Mouse (Mus musculus) midbrain, embryonic 14.5 days (tissue): ENCODE data around the gene Pkmyt1. TPM values are rescaled to one million over a fixed set of nuclear protein-coding genes. Genes with fewer than 3 reads are reported as not detected.
"Not testable (repeated sequence)": the region's sequence is repeated elsewhere in the genome, so short reads cannot be mapped to it uniquely, and the experiment has no call there.

Source experiments
- ATAC-seq: fragments of 200-750 bp; cut with Nextera tagmentation; 2 replicates; pipeline ENCODE4 v1.8.0; 2017; ENCODE audit warnings: moderate number of reproducible peaks, moderate library complexity; ENCODE audit not compliant: low FRiP score, low TSS enrichment
- DNase-seq: peaks from one replicate; pipeline ENCODE4 v3.0.0-alpha.2; 2015
- H3K27ac ChIP-seq: fragments of 300-500 bp; sonication (generic); replicated peaks from 2 replicates; pipeline ENCODE4 v1.5.1; 2014; ENCODE audit warnings: mild to moderate bottlenecking, low read depth, low read length, moderate library complexity
- H3K27me3 ChIP-seq: fragments of 300-500 bp; sonication (generic); 2 replicates; pipeline ENCODE4 v1.6.1; 2014; ENCODE audit warnings: low read length, control low read depth, mixed read lengths; ENCODE audit not compliant: control insufficient read depth, insufficient read depth
- H3K36me3 ChIP-seq: fragments of 300-500 bp; sonication (generic); 2 replicates; pipeline ENCODE4 v1.6.1; 2014; ENCODE audit warnings: low read length, control low read depth; ENCODE audit not compliant: control insufficient read depth, insufficient read depth
- H3K4me1 ChIP-seq: fragments of 300-500 bp; sonication (generic); 2 replicates; pipeline ENCODE4 v1.6.1; 2014; ENCODE audit warnings: mild to moderate bottlenecking, antibody characterized with exemption, low read length, control low read depth; ENCODE audit not compliant: control insufficient read depth, insufficient read depth
- H3K4me2 ChIP-seq: fragments of 300-500 bp; sonication (generic); 2 replicates; pipeline ENCODE4 v1.6.1; 2014; ENCODE audit warnings: mild to moderate bottlenecking, low read length, moderate library complexity
- H3K4me3 ChIP-seq: fragments of 300-500 bp; sonication (generic); replicated peaks from 2 replicates; pipeline ENCODE4 v1.5.1; 2014; ENCODE audit warnings: low read depth, low read length
- H3K9ac ChIP-seq: fragments of 300-500 bp; sonication (generic); replicated peaks from 2 replicates; pipeline ENCODE4 v1.6.1; 2014; ENCODE audit warnings: mild to moderate bottlenecking, low read length, moderate library complexity
- H3K9me3 ChIP-seq: fragments of 300-500 bp; sonication (generic); 2 replicates; pipeline ENCODE4 v1.6.1; 2016; ENCODE audit warnings: low read length, control low read depth, mixed read lengths; ENCODE audit not compliant: control insufficient read depth
- WGBS: fragments of 180-500 bp; shearing (Covaris S2); extraction: QIAGEN DNeasy Blood & Tissue Kit; methylation state at CpG from one replicate; pipeline ENCODE4 v1.1.7; 2014; 5-methylcytosine and 5-hydroxymethylcytosine counted together
- polyA plus RNA-seq: library from polyadenylated mRNA; unstranded; fragments of >200 nt; fragmentation: Nextera tagmentation; extraction: Ambion mirVana; gene quantifications from 2 replicates; pipeline ENCODE4 v1.2.1, GENCODE M21; 2014

Gene Pkmyt1
- polyA plus RNA-seq, 1 experiment from 2014 or later: 18.2 TPM

GRCm38 (mm10) chr17:23761155-23761554 lies 35.0 kb downstream of the Pkmyt1 start:
- Histone ChIP-seq H3K4me1 (no peaks in the 10 kb centered on the region), H3K27me3 (no peaks in the 10 kb centered on the region), H3K36me3 (peaks cover 77% of the 10 kb centered on the region), H3K27ac (no peak overlapping the region), H3K4me2 (no peak overlapping the region), H3K4me3 (no peak overlapping the region), H3K9ac (no peak overlapping the region), H3K9me3 (no peaks in the 10 kb centered on the region)
- no peak for DNase-seq
- WGBS: 98% methylated on average over 3 of the region's 3 CpGs
- no peak for ATAC-seq

DNA sequence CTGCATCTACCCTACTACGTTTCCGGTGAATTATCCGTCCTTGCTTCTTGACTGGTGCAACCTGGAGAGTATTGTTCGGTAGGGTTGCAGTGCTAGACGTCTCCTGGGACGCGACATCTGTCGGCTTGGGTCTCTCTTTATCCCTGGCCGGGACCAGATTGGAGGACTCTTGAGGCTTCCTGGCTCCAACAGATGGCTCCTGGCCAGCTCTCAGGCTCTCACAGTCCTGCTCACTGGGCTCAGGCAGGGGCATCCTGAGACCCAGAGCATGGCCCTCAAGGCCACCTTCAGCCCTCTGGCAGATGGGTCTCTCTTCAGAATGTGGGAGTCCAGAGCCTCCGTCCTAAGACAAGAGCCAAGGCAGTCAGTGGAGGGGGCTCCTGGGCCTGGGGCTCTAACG lies 36.8 kb downstream of the Pkmyt1 start:
- no peaks in the 10 kb centered on the region for H3K4me1 ChIP-seq
- no peak overlapping the region for H3K4me2 ChIP-seq
- peaks cover 63% of the 10 kb centered on the region for H3K36me3 ChIP-seq
- no peak overlapping the region for H3K9ac ChIP-seq
- H3K27ac ChIP-seq: no peak overlapping the region
- no peaks in the 10 kb centered on the region for H3K27me3 ChIP-seq
- no peak for ATAC-seq
- H3K9me3 ChIP-seq: no peaks in the 10 kb centered on the region
- DNase-seq: no peak
- 85% methylated on average over 11 of the region's 11 CpGs for WGBS
- H3K4me3 ChIP-seq: no peak overlapping the region

- H3K9ac ChIP-seq: peak overlapping the region; percentile 98
- ATAC-seq (no peak), DNase-seq (peak; percentile 41)
- H3K27me3 ChIP-seq: no peaks in the 10 kb centered on the region
- H3K4me1 ChIP-seq: peaks cover 20% of the 10 kb centered on the region
- peak overlapping the region; percentile 65 for H3K4me2 ChIP-seq
- peak overlapping the region; percentile 92 for H3K27ac ChIP-seq
- H3K4me3 ChIP-seq: peak overlapping the region; percentile 86
- H3K36me3 ChIP-seq: peaks cover 14% of the 10 kb centered on the region; the same call in 1 of the 2 replicates
- 0% methylated on average over 2 of the region's 2 CpGs for whole genome bisulfite sequencing
- no peaks in the 10 kb centered on the region for H3K9me3 ChIP-seq
These were observed 44.4 kb downstream of the Pkmyt1 start for GRCm38 (mm10) chr17:23770493-23770892.

- H3K4me3 ChIP-seq: peak overlapping the region; percentile 86
- 1% methylated on average over 19 of the region's 19 CpGs for WGBS
- H3K4me2 ChIP-seq: peak overlapping the region; percentile 65
- ATAC-seq: no peak; the same call in 1 of the 2 replicates
- peak overlapping the region; percentile 92 for H3K27ac ChIP-seq
- H3K4me1 ChIP-seq: peaks cover 20% of the 10 kb centered on the region
- DNase-seq: no peak
- H3K36me3 ChIP-seq: peaks cover 14% of the 10 kb centered on the region; the same call in 1 of the 2 replicates
- H3K27me3 ChIP-seq: no peaks in the 10 kb centered on the region
- H3K9ac ChIP-seq: peak overlapping the region; percentile 98
- H3K9me3 ChIP-seq: no peaks in the 10 kb centered on the region
These were observed 44.8 kb downstream of the Pkmyt1 start for GRCm38 (mm10) chr17:23770896-23771283.

DNA sequence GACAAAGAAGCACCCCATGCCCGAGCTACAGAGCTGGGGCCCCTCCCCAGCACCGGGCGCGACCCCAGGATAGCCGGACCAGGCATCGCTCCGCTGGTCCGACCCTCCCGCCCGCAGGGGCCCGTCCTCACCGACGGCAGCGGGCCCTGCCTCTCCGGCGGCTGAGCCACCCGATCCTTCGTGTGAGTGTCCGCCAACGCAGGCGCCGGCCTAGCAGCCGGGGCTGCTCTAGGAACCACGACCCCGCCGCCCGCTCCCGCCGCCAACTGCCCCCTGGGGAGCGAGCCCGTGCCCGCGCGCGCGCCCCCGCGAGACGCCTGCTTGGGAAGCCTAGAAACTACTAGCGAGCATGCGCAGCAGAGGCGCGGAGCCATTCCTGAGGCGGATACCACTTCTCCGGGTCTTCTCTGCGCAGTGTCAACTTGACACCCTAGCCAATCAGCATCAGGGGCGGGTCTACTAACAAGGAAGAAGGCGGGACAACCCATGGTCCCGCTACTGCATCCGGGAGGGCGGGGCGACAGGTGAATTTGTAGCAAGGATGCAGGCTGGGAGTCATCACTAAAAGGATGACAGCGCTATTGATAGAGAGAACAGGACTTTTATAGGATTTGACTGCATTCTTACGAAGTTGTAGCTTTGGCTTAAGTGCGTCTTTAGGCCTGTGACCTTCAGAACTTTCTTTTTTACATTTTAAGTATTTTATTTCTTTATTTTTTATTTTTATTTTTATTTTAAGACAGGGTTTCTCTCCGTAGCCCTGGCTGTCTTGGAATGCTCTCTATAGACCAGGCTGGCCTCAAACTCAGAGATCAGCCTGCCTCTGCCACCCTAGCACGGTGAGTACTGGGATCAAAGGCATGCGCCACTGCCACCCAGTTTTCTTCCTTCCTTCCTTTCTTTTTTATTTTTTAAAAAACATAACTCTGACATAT lies 45.4 kb downstream of the Pkmyt1 start, which contains the start of gene Flywch1:
TSS of gene Flywch1 (minus strand) at position 319 of the 935 bp plus-strand sequence.
- DNase-seq: peak; percentile 99
- H3K9ac ChIP-seq: peak within 1 kb of the TSS; percentile 98
- H3K4me2 ChIP-seq: peak within 1 kb of the TSS; percentile 65
- H3K4me3 ChIP-seq: peak within 1 kb of the TSS; percentile 86
- peaks cover 20% of the 10 kb centered on the region for H3K4me1 ChIP-seq
- peak; percentile 98 for ATAC-seq
- 3% methylated on average over 58 of the region's 58 CpGs for WGBS
- H3K27ac ChIP-seq: peak within 1 kb of the TSS; percentile 92
- H3K36me3 ChIP-seq: peaks cover 15% of the 10 kb centered on the region; the same call in 1 of the 2 replicates
- H3K9me3 ChIP-seq: no peaks in the 10 kb centered on the region
- H3K27me3 ChIP-seq: no peaks in the 10 kb centered on the region

DNA sequence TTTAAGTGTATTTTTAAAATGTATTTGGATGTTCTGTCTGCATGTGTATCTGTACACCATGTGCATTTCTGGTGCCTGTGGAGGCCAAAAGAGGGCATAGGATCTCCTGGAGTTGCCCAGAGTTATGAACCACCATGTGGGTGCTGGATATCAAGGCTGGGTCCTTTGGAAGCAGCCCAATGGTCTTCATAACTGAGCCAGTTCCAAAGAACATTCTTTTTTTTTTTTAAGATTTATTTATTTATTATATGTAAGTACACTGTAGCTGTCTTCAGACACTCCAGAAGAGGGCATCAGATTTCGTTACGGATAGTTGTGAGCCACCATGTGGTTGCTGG lies 46.1 kb downstream of the Pkmyt1 start:
- H3K27me3 ChIP-seq, ATAC-seq, H3K9me3 ChIP-seq, H3K9ac ChIP-seq, DNase-seq, H3K27ac ChIP-seq: not testable (repeated sequence)
- 96% methylated on average over 2 of the region's 2 CpGs for WGBS
- Histone ChIP-seq H3K4me3 (peak overlapping the region; percentile 86), H3K4me1 (peaks cover 20% of the 10 kb centered on the region), H3K36me3 (peaks cover 14% of the 10 kb centered on the region; the same call in 1 of the 2 replicates), H3K4me2 (peak overlapping the region; percentile 65)

GRCm38 (mm10) chr17:23773676-23774075 lies 47.5 kb downstream of the Pkmyt1 start:
- H3K4me1 ChIP-seq: peaks cover 19% of the 10 kb centered on the region
- peaks cover 9% of the 10 kb centered on the region; the same call in 1 of the 2 replicates for H3K36me3 ChIP-seq
- H3K4me3 ChIP-seq: no peak overlapping the region
- H3K27me3 ChIP-seq: no peaks in the 10 kb centered on the region
- H3K4me2 ChIP-seq: no peak overlapping the region
- H3K9me3 ChIP-seq: no peaks in the 10 kb centered on the region
- H3K27ac ChIP-seq: no peak overlapping the region
- no peak for ATAC-seq
- WGBS: 69% methylated on average over 6 of the region's 6 CpGs
- DNase-seq: no peak
- no peak overlapping the region for H3K9ac ChIP-seq

- no peak overlapping the region for H3K4me2 ChIP-seq
- no peak overlapping the region for H3K27ac ChIP-seq
- no peak overlapping the region for H3K9ac ChIP-seq
These were observed 48.0 kb downstream of the Pkmyt1 start for GRCm38 (mm10) chr17:23774090-23774489.

More at GRCm38 (mm10) chr17:23774090-23774489, 48.0 kb downstream of the Pkmyt1 start:
- H3K9me3 ChIP-seq: no peaks in the 10 kb centered on the region
- peaks cover 5% of the 10 kb centered on the region; the same call in 1 of the 2 replicates for H3K36me3 ChIP-seq
- 6% methylated on average over 12 of the region's 12 CpGs for WGBS
- ATAC-seq (peak; percentile 21; the same call in 1 of the 2 replicates), DNase-seq (peak; percentile 84)
- H3K4me1 ChIP-seq: peaks cover 15% of the 10 kb centered on the region
- no peaks in the 10 kb centered on the region for H3K27me3 ChIP-seq
- H3K4me3 ChIP-seq: no peak overlapping the region
